Mouse (Mus musculus): ENCODE measurements around the gene Atp6v0c. TPM values are rescaled to one million over a fixed set of nuclear protein-coding genes. Genes with fewer than 3 reads are reported as not detected.
"Not testable (repeated sequence)": the region's sequence is repeated elsewhere in the genome, so short reads cannot be mapped to it uniquely, and the experiment has no call there.

Gene Atp6v0c
- polyA plus RNA-seq, 1 experiment, result 2,818 TPM

- Histone ChIP-seq H3K27ac (ENCODE audit: insufficient read depth, low read length) (no peak overlapping the region), H3K4me3 (ENCODE audit: insufficient read depth, low read length) (no peak overlapping the region), H3K4me1 (ENCODE audit: control insufficient read depth, insufficient read depth, low read length) (peaks cover 6% of the 10 kb centered on the region; the same call in 1 of the 2 replicates)
- no peak for TF ChIP-seq POLR2A (IDR thresholded peaks at IDR 0.05; ENCODE audit: extremely low read depth, insufficient read depth, low read length)
Measured at GRCm38 (mm10) chr17:24134062-24134461, 35.4 kb downstream of the Atp6v0c start.

- not testable (repeated sequence) for H3K4me1 ChIP-seq (ENCODE audit: control insufficient read depth, insufficient read depth, low read length); H3K4me3 ChIP-seq (ENCODE audit: insufficient read depth, low read length); H3K27ac ChIP-seq (ENCODE audit: insufficient read depth, low read length)
Measured at GRCm38 (mm10) chr17:24132919-24133318, 36.6 kb downstream of the Atp6v0c start.

- H3K4me3 ChIP-seq (ENCODE audit: insufficient read depth, low read length), result no peak overlapping the region
- no peak overlapping the region for H3K27ac ChIP-seq (ENCODE audit: insufficient read depth, low read length)
- no peak for TF ChIP-seq CTCF (IDR thresholded peaks at IDR 0.05; ENCODE audit: extremely low read depth, insufficient read depth, low read length)
- no peak for TF ChIP-seq POLR2A (IDR thresholded peaks at IDR 0.05; ENCODE audit: extremely low read depth, insufficient read depth, low read length)
- H3K4me1 ChIP-seq (ENCODE audit: control insufficient read depth, insufficient read depth, low read length), result peaks cover 1% of the 10 kb centered on the region; the same call in 1 of the 2 replicates
Measured at GRCm38 (mm10) chr17:24131570-24131969, 37.9 kb downstream of the Atp6v0c start.

- H3K27ac ChIP-seq (ENCODE audit: insufficient read depth, low read length); H3K4me1 ChIP-seq (ENCODE audit: control insufficient read depth, insufficient read depth, low read length); H3K4me3 ChIP-seq (ENCODE audit: insufficient read depth, low read length): not testable (repeated sequence)
Measured at GRCm38 (mm10) chr17:24129246-24129645, 40.3 kb downstream of the Atp6v0c start.

GRCm38 (mm10) chr17:24127592-24127991, 41.9 kb downstream of the Atp6v0c start:
- peaks cover 1% of the 10 kb centered on the region; the same call in 1 of the 2 replicates for H3K4me1 ChIP-seq (ENCODE audit: control insufficient read depth, insufficient read depth, low read length)

GRCm38 (mm10) chr17:24126801-24127200, 42.7 kb downstream of the Atp6v0c start:
- TF ChIP-seq CTCF (IDR thresholded peaks at IDR 0.05; ENCODE audit: extremely low read depth, insufficient read depth, low read length) (no peak), POLR2A (IDR thresholded peaks at IDR 0.05; ENCODE audit: extremely low read depth, insufficient read depth, low read length) (no peak)
- no peak overlapping the region for H3K27ac ChIP-seq (ENCODE audit: insufficient read depth, low read length)
- no peak overlapping the region for H3K4me3 ChIP-seq (ENCODE audit: insufficient read depth, low read length)
- H3K4me1 ChIP-seq (ENCODE audit: control insufficient read depth, insufficient read depth, low read length), result peaks cover 1% of the 10 kb centered on the region; the same call in 1 of the 2 replicates

More at GRCm38 (mm10) chr17:24127592-24127991, 41.9 kb downstream of the Atp6v0c start:
- no peak overlapping the region for H3K4me3 ChIP-seq (ENCODE audit: insufficient read depth, low read length)
- H3K27ac ChIP-seq (ENCODE audit: insufficient read depth, low read length), result no peak overlapping the region
- TF ChIP-seq POLR2A (IDR thresholded peaks at IDR 0.05; ENCODE audit: extremely low read depth, insufficient read depth, low read length) (no peak), CTCF (IDR thresholded peaks at IDR 0.05; ENCODE audit: extremely low read depth, insufficient read depth, low read length) (no peak)

- TF ChIP-seq CTCF (IDR thresholded peaks at IDR 0.05; ENCODE audit: extremely low read depth, insufficient read depth, low read length), result no peak
- no peak for TF ChIP-seq POLR2A (IDR thresholded peaks at IDR 0.05; ENCODE audit: extremely low read depth, insufficient read depth, low read length)
- no peak overlapping the region for H3K27ac ChIP-seq (ENCODE audit: insufficient read depth, low read length)
- no peak overlapping the region for H3K4me3 ChIP-seq (ENCODE audit: insufficient read depth, low read length)
- H3K4me1 ChIP-seq (ENCODE audit: control insufficient read depth, insufficient read depth, low read length), result peaks cover 11% of the 10 kb centered on the region; the same call in 1 of the 2 replicates
Measured at GRCm38 (mm10) chr17:24119446-24119845, 50.1 kb downstream of the Atp6v0c start.

Other genes with a start within 250 kb of the Atp6v0c start
- not detected in 2 replicates for gene Sbp, start 228.0 kb downstream of the Atp6v0c start, polyA plus RNA-seq (2012; rRNA removed)
- gene Sbpl, start 214.4 kb downstream of the Atp6v0c start, polyA plus RNA-seq (2012; rRNA removed), result not detected in 2 replicates
- 0.46 and 0.47 TPM in 2 replicates for gene Prss30, start 189.1 kb downstream of the Atp6v0c start, polyA plus RNA-seq (2012; rRNA removed)
- gene Prss22, start 171.6 kb downstream of the Atp6v0c start, polyA plus RNA-seq (2012; rRNA removed), result 1.6 and 1.7 TPM in 2 replicates
- 0.08 TPM in 1 of 2 replicates, not detected in the other for gene Prss27, start 131.6 kb downstream of the Atp6v0c start, polyA plus RNA-seq (2012; rRNA removed)
- gene Kctd5, start 96.2 kb downstream of the Atp6v0c start, polyA plus RNA-seq (2012; rRNA removed), result 23.5 and 25.1 TPM in 2 replicates
- gene Pdpk1, start 18.8 kb downstream of the Atp6v0c start, polyA plus RNA-seq (2012; rRNA removed), result 42.5 and 44.8 TPM in 2 replicates
- gene Amdhd2, start 5.9 kb downstream of the Atp6v0c start, polyA plus RNA-seq (2012; rRNA removed), result 33.6 and 36.5 TPM in 2 replicates
- 62.7 and 72.7 TPM in 2 replicates for gene Tbc1d24, start 35.9 kb upstream of the Atp6v0c start, polyA plus RNA-seq (2012; rRNA removed)
- gene Ntn3, start 39.8 kb upstream of the Atp6v0c start, polyA plus RNA-seq (2012; rRNA removed), result 5.5 and 6.8 TPM in 2 replicates
- 17.0 and 19.0 TPM in 2 replicates for gene Tedc2, start 51.1 kb upstream of the Atp6v0c start, polyA plus RNA-seq (2012; rRNA removed)
- gene Ccnf, start 81.8 kb upstream of the Atp6v0c start, polyA plus RNA-seq (2012; rRNA removed), result 4.4 and 4.8 TPM in 2 replicates
- 0.86 and 1.3 TPM in 2 replicates for gene Abca17, start 181.4 kb upstream of the Atp6v0c start, polyA plus RNA-seq (2012; rRNA removed)
- gene Abca3, start 182.2 kb upstream of the Atp6v0c start, polyA plus RNA-seq (2012; rRNA removed), result 52.2 and 52.7 TPM in 2 replicates
- gene Rnps1, start 244.9 kb upstream of the Atp6v0c start, polyA plus RNA-seq (2012; rRNA removed), result 264 and 280 TPM in 2 replicates

All from cortical plate, adult 2 months (tissue).